Mouse (Mus musculus): ENCODE results near the gene Prmt9.

GRCm38 (mm10) chr8:77543152-77543777 lies 5.9 kb upstream of the Prmt9 start:
- TF ChIP-seq CTCF (IDR thresholded peaks at IDR 0.05) (no peak), EP300 (IDR thresholded peaks at IDR 0.05) (no peak)
